15 mouse cellular contexts compared by ENCODE assay signal in the genomic region with DNA sequence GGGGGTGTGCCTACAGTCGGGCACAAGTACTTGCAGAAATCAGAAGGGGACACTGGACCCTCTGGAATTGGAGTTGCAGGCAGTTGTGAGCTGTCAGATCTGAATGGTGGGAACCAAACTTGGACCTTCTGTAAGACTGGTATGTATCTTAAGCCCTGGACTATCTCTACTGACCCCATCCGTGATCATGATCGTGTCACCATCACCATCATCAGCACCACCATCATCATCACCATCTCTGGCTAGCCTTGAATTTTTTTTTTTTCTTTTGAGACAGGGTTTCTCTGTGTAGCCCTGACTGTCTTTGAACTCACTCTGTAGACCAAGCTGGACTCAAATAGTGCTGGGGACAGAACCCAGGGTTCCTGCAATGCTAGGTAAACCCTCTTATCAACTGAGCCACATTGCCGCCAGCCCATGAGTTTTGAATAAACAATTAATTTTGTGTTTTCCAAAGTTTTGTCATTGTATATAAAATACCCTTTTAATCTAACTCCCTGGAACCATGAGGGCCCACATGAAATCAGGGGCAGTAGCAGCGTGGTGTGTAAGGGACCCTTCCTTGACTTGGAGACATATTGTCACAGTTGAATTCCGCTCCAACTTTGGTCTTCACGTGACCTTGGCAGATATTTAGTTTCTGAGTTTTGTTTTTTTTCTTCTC. TPM values are rescaled to one million over a fixed set of nuclear protein-coding genes. Genes with fewer than 3 reads are reported as not detected.
A peak's percentile ranks its signal among the peaks of the same experiment; 100 is the strongest.
DNase-seq lines count a peak whose midpoint lies in the region; ATAC-seq and TF ChIP-seq lines count a peak whose summit lies in the region.
"Had no signal": no experiment of that assay in that cellular context is flagged by ENCODE, and none has a peak within 500 bp of the region (broad histone marks: within the 10 kb centered on the region; RNA-seq: fewer than 3 reads in every experiment).

No protein-coding gene starts in this region.

- H3K27me3 ChIP-seq in heart, embryonic 11.5 days (ENCODE audit: control insufficient read depth, insufficient read depth, low read length), result no peaks in the 10 kb centered on the region
- no peaks in the 10 kb centered on the region for H3K27me3 ChIP-seq in kidney, postnatal 0 days (ENCODE audit: insufficient read depth, low read length)
- no peaks in the 10 kb centered on the region for H3K27me3 ChIP-seq in liver, embryonic 15.5 days

- peak overlapping the region; percentile 58 for H3K27ac ChIP-seq in heart, embryonic 11.5 days (ENCODE audit: low read depth, low read length)
- H3K27ac ChIP-seq in kidney, postnatal 0 days, result no peak overlapping the region; the same call in 1 of the 2 replicates
- H3K27ac ChIP-seq in brown adipose tissue, adult 24 weeks (replicated peaks; ENCODE audit: low read depth, low read length), result peak overlapping the region; percentile 23; the same call in 1 of the 2 replicates
- H3K27ac ChIP-seq in liver, embryonic 15.5 days (replicated peaks), result peak overlapping the region; percentile 96
- H3K27ac ChIP-seq: embryonic facial prominence, embryonic 12.5 days had no signal

- no peak overlapping the region for H3K9ac ChIP-seq in heart, embryonic 11.5 days (ENCODE audit: low read depth, low read length)
- no peak overlapping the region for H3K9ac ChIP-seq in kidney, postnatal 0 days (ENCODE audit: low read depth, low read length)
- H3K9ac ChIP-seq in liver, embryonic 15.5 days, result peak overlapping the region; percentile 60
- H3K9ac ChIP-seq: embryonic facial prominence, embryonic 12.5 days; forebrain, postnatal 0 days had no signal

- 69% methylated on average over 7 of the region's 7 CpGs for WGBS in heart, embryonic 11.5 days (ENCODE audit: insufficient replicate concordance)
- WGBS in kidney, postnatal 0 days, result 60% methylated on average over 7 of the region's 7 CpGs
- 32% methylated on average over 7 of the region's 7 CpGs for WGBS in liver, embryonic 15.5 days (ENCODE audit: insufficient replicate concordance)

- peaks cover 11% of the 10 kb centered on the region; the same call in 1 of the 2 replicates for H3K4me1 ChIP-seq in heart, embryonic 11.5 days (ENCODE audit: control insufficient read depth, insufficient read depth, low read length)
- H3K4me1 ChIP-seq in kidney, postnatal 0 days (replicated peaks; ENCODE audit: insufficient read depth, low read length), result 0 out of 2 replicates have a peak, but pooled peaks cover 11% of the 10 kb centered on the region
- H3K4me1 ChIP-seq in brown adipose tissue, adult 24 weeks (ENCODE audit: control insufficient read depth, insufficient read depth, insufficient read length, low read length), result peaks cover 8% of the 10 kb centered on the region
- peaks cover 86% of the 10 kb centered on the region for H3K4me1 ChIP-seq in liver, embryonic 15.5 days (replicated peaks)
- H3K4me1 ChIP-seq: embryonic facial prominence, embryonic 12.5 days had no signal

- no peak for TF ChIP-seq CTCF in kidney, postnatal 0 days (IDR thresholded peaks at IDR 0.05; ENCODE audit: low read depth)

- no peaks in the 10 kb centered on the region for H3K36me3 ChIP-seq in heart, embryonic 11.5 days (ENCODE audit: control insufficient read depth, insufficient read depth, low read length)
- no peaks in the 10 kb centered on the region for H3K36me3 ChIP-seq in kidney, postnatal 0 days (ENCODE audit: insufficient read depth, low read length)
- no peaks in the 10 kb centered on the region for H3K36me3 ChIP-seq in liver, embryonic 15.5 days (replicated peaks)
- H3K36me3 ChIP-seq: embryonic facial prominence, embryonic 12.5 days had no signal

- ATAC-seq in heart, embryonic 11.5 days (replicated peaks; ENCODE audit: insufficient number of reproducible peaks, low FRiP score, low TSS enrichment), result no peak
- no peak for ATAC-seq in kidney, postnatal 0 days (replicated peaks; ENCODE audit: low FRiP score, low read depth)
- ATAC-seq in liver, embryonic 15.5 days (ENCODE audit: insufficient read depth), result no peak
- ATAC-seq: forebrain, postnatal 0 days had no signal

- H3K4me3 ChIP-seq in heart, embryonic 11.5 days (ENCODE audit: low read depth, low read length), result no peak overlapping the region
- H3K4me3 ChIP-seq in kidney, postnatal 0 days (replicated peaks; ENCODE audit: low read depth, low read length), result no peak overlapping the region
- no peak overlapping the region for H3K4me3 ChIP-seq in brown adipose tissue, adult 24 weeks (ENCODE audit: insufficient read depth, low read depth, low read length)
- peak overlapping the region; percentile 14; the same call in 1 of the 2 replicates for H3K4me3 ChIP-seq in liver, embryonic 15.5 days (replicated peaks)
- H3K4me3 ChIP-seq: embryonic facial prominence, embryonic 12.5 days had no signal

- no peak for DNase-seq in heart, adult 11 months
- DNase-seq in kidney, postnatal 0 days (ENCODE audit: low spot score), result no peak
- no peak for DNase-seq in kidney, adult 9 months
- DNase-seq in gastrocnemius, postnatal 4 days (ENCODE audit: low spot score in 2 of 2), result no peak
- DNase-seq in cerebellum, adult 11-12 months, result no peak
- DNase-seq: cerebellum, postnatal 14 days; forebrain, postnatal 0 days; left cerebral cortex, postnatal 4 days; thymus, postnatal 14 days had no signal

- peak overlapping the region; percentile 59 for H3K4me2 ChIP-seq in heart, embryonic 11.5 days
- peak overlapping the region; percentile 50; the same call in 1 of the 2 replicates for H3K4me2 ChIP-seq in kidney, postnatal 0 days (ENCODE audit: low read length)
- peak overlapping the region; percentile 58 for H3K4me2 ChIP-seq in liver, embryonic 15.5 days

- H3K9me3 ChIP-seq in heart, embryonic 11.5 days (replicated peaks; ENCODE audit: control insufficient read depth, low read length), result no peaks in the 10 kb centered on the region
- H3K9me3 ChIP-seq in kidney, postnatal 0 days (replicated peaks; ENCODE audit: low read length), result no peaks in the 10 kb centered on the region
- H3K9me3 ChIP-seq in liver, embryonic 15.5 days (replicated peaks), result no peaks in the 10 kb centered on the region
- H3K9me3 ChIP-seq: embryonic facial prominence, embryonic 12.5 days had no signal

RNA-seq across cellular contexts. Expression of a gene that starts 11.6 kb away (rescaled TPM):
- polyA plus RNA-seq in heart, embryonic 11.5 days (2014; fragmentation: Nextera tagmentation; extraction: Ambion mirVana), result 23.5 and 27.3 TPM in 2 replicates
- 21.3 and 21.6 TPM in 2 replicates for polyA plus RNA-seq in kidney, postnatal 0 days (2015; fragmentation: Nextera tagmentation; extraction: Ambion mirVana)
- 77.0 and 152 TPM in 2 replicates for polyA plus RNA-seq in brown adipose tissue, adult 24 weeks (2012; ENCODE audit: insufficient read depth, insufficient read length, missing spikeins)
- 93.3 and 93.5 TPM in 2 replicates for polyA plus RNA-seq in liver, embryonic 15.5 days (2015; fragmentation: Nextera tagmentation; extraction: Ambion mirVana)
- 10 to 100 TPM; 21.4 to 21.8 TPM for total RNA-seq in gastrocnemius, postnatal 4 days (2021)

RNA-seq across cellular contexts. Expression of a gene that starts 47.3 kb away (rescaled TPM):
- not detected in 2 replicates for polyA plus RNA-seq in heart, embryonic 11.5 days (2014; fragmentation: Nextera tagmentation; extraction: Ambion mirVana)
- not detected in 2 replicates for polyA plus RNA-seq in kidney, postnatal 0 days (2015; fragmentation: Nextera tagmentation; extraction: Ambion mirVana)
- polyA plus RNA-seq in brown adipose tissue, adult 24 weeks (2012; ENCODE audit: insufficient read depth, insufficient read length, missing spikeins), result not detected in 2 replicates
- not detected in 2 replicates for polyA plus RNA-seq in liver, embryonic 15.5 days (2015; fragmentation: Nextera tagmentation; extraction: Ambion mirVana)
- not detected for total RNA-seq in gastrocnemius, postnatal 4 days (2021)
- total RNA-seq: forebrain, postnatal 0 days; granulocyte monocyte progenitor cell, adult 5-6 weeks; left cerebral cortex, postnatal 4 days; megakaryocyte-erythroid progenitor cell, adult 5-6 weeks had no signal
- polyA plus RNA-seq: embryonic facial prominence, embryonic 12.5 days; forebrain, postnatal 0 days had no signal

RNA-seq across cellular contexts. Expression of a gene that starts 47.4 kb away (rescaled TPM):
- polyA plus RNA-seq in heart, embryonic 11.5 days (2014; fragmentation: Nextera tagmentation; extraction: Ambion mirVana), result 10.0 and 12.0 TPM in 2 replicates
- 11.9 and 12.0 TPM in 2 replicates for polyA plus RNA-seq in kidney, postnatal 0 days (2015; fragmentation: Nextera tagmentation; extraction: Ambion mirVana)
- polyA plus RNA-seq in brown adipose tissue, adult 24 weeks (2012; ENCODE audit: insufficient read depth, insufficient read length, missing spikeins), result 7.2 and 8.4 TPM in 2 replicates
- 2.9 and 3.3 TPM in 2 replicates for polyA plus RNA-seq in liver, embryonic 15.5 days (2015; fragmentation: Nextera tagmentation; extraction: Ambion mirVana)
- total RNA-seq in gastrocnemius, postnatal 4 days (2021), result 10 to 100 TPM; 10.2 to 11.3 TPM

RNA-seq across cellular contexts. Expression of a gene that starts 50.0 kb away (rescaled TPM):
- polyA plus RNA-seq in heart, embryonic 11.5 days (2014; fragmentation: Nextera tagmentation; extraction: Ambion mirVana), result 0.13 and 0.32 TPM in 2 replicates
- 0.20 and 0.51 TPM in 2 replicates for polyA plus RNA-seq in kidney, postnatal 0 days (2015; fragmentation: Nextera tagmentation; extraction: Ambion mirVana)
- not detected in 2 replicates for polyA plus RNA-seq in brown adipose tissue, adult 24 weeks (2012; ENCODE audit: insufficient read depth, insufficient read length, missing spikeins)
- polyA plus RNA-seq in liver, embryonic 15.5 days (2015; fragmentation: Nextera tagmentation; extraction: Ambion mirVana), result 0.10 and 0.23 TPM in 2 replicates
- not detected for total RNA-seq in gastrocnemius, postnatal 4 days (2021)
- total RNA-seq: forebrain, postnatal 0 days; granulocyte monocyte progenitor cell, adult 5-6 weeks; left cerebral cortex, postnatal 4 days; megakaryocyte-erythroid progenitor cell, adult 5-6 weeks had no signal
